Mouse (Mus musculus) hindbrain, embryonic 15.5 days (tissue): ENCODE data around the gene Srsf4. TPM values are rescaled to one million over a fixed set of nuclear protein-coding genes. Genes with fewer than 3 reads are reported as not detected.

ENCODE experiments used
- ATAC-seq: fragments of 200-750 bp; cut with Nextera tagmentation; 2 replicates; pipeline ENCODE4 v1.8.0; 2017; ENCODE audit warnings: low read depth, moderate number of reproducible peaks, moderate TSS enrichment; ENCODE audit not compliant: low FRiP score
- H3K27ac ChIP-seq: fragments of 300-500 bp; sonication (generic); replicated peaks from 2 replicates; pipeline ENCODE4 v1.5.1; 2015; ENCODE audit warnings: mild to moderate bottlenecking, inconsistent platforms
- H3K27me3 ChIP-seq: fragments of 300-500 bp; sonication (generic); 2 replicates; pipeline ENCODE4 v1.6.1; 2015; ENCODE audit warnings: control low read depth, inconsistent platforms
- H3K36me3 ChIP-seq: fragments of 300-500 bp; sonication (generic); 2 replicates; pipeline ENCODE4 v1.6.1; 2015; ENCODE audit warnings: control low read depth, inconsistent platforms
- H3K4me1 ChIP-seq: fragments of 300-500 bp; sonication (generic); replicated peaks from 2 replicates; pipeline ENCODE4 v1.6.1; 2015; ENCODE audit warnings: control low read depth, inconsistent platforms
- H3K4me2 ChIP-seq: fragments of 300-500 bp; sonication (generic); 2 replicates; pipeline ENCODE4 v1.6.1; 2015; ENCODE audit warnings: moderate library complexity, mild to moderate bottlenecking, inconsistent platforms
- H3K4me3 ChIP-seq: fragments of 300-500 bp; sonication (generic); 2 replicates; pipeline ENCODE4 v1.5.1; 2015; ENCODE audit warnings: mild to moderate bottlenecking, inconsistent platforms
- H3K9ac ChIP-seq: fragments of 300-500 bp; sonication (generic); 2 replicates; pipeline ENCODE4 v1.6.1; 2015; ENCODE audit warnings: inconsistent platforms
- H3K9me3 ChIP-seq: fragments of 300-500 bp; sonication (generic); 2 replicates; pipeline ENCODE4 v1.6.1; 2016; ENCODE audit warnings: control low read depth, inconsistent platforms
- WGBS: fragments of 180-500 bp; shearing (Covaris S2); methylation state at CpG from one replicate; pipeline ENCODE4 v1.1.7; 2015; 5-methylcytosine and 5-hydroxymethylcytosine counted together
- polyA plus RNA-seq: library from polyadenylated mRNA; unstranded; fragments of >200 nt; fragmentation: Nextera tagmentation; extraction: Ambion mirVana; gene quantifications from 2 replicates; pipeline ENCODE4 v1.2.1, GENCODE M21; 2015

The Srsf4 gene
- polyA plus RNA-seq, 1 experiment from 2014 or later, result 103 TPM

DNA sequence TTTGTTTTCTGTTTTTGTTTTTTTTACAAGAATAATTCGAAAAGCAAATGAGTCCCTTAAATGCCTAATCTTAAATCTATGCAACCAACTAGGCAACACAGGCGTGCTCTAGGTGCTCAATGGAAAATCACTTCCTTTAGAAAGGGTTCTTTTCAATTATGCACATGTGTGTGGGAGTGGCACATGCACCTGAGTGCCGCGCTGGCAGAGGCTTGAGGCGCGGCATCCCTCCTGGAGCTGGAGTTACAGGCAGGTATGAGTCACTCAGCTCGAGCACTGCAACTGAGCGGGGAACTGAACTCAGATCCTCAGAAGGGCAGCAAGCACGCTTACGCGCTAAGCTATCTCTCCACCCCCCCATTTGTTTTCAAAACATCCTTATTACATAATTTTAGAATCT lies 74.4 kb downstream of the Srsf4 start:
- H3K36me3 ChIP-seq, result no peaks in the 10 kb centered on the region
- 95% methylated on average over 11 of the region's 11 CpGs for WGBS
- ATAC-seq, result no peak
- H3K9ac ChIP-seq, result no peak overlapping the region
- H3K27ac ChIP-seq, result no peak overlapping the region
- H3K4me1 ChIP-seq, result no peaks in the 10 kb centered on the region
- H3K27me3 ChIP-seq, result no peaks in the 10 kb centered on the region
- H3K9me3 ChIP-seq, result no peaks in the 10 kb centered on the region
- H3K4me3 ChIP-seq, result no peak overlapping the region
- no peak overlapping the region for H3K4me2 ChIP-seq

GRCm38 (mm10) chr4:131949903-131950302 lies 76.5 kb downstream of the Srsf4 start:
- Histone ChIP-seq H3K4me1 (no peaks in the 10 kb centered on the region), H3K27ac (no peak overlapping the region), H3K4me2 (no peak overlapping the region), H3K9ac (no peak overlapping the region), H3K36me3 (peaks cover 3% of the 10 kb centered on the region; the same call in 1 of the 2 replicates), H3K9me3 (no peaks in the 10 kb centered on the region), H3K27me3 (no peaks in the 10 kb centered on the region), H3K4me3 (no peak overlapping the region)
- ATAC-seq, result no peak
- WGBS, result 28% methylated on average over 5 of the region's 5 CpGs

GRCm38 (mm10) chr4:131950657-131951056 lies 77.2 kb downstream of the Srsf4 start:
- WGBS, result 37% methylated on average over 8 of the region's 8 CpGs

More at GRCm38 (mm10) chr4:131950657-131951056, 77.2 kb downstream of the Srsf4 start:
- H3K9ac ChIP-seq, result no peak overlapping the region
- H3K27ac ChIP-seq, result no peak overlapping the region
- H3K27me3 ChIP-seq, result no peaks in the 10 kb centered on the region
- H3K4me2 ChIP-seq, result no peak overlapping the region
- no peaks in the 10 kb centered on the region for H3K9me3 ChIP-seq
- no peak overlapping the region for H3K4me3 ChIP-seq
- H3K4me1 ChIP-seq, result no peaks in the 10 kb centered on the region
- no peak for ATAC-seq
- H3K36me3 ChIP-seq, result peaks cover 7% of the 10 kb centered on the region; the same call in 1 of the 2 replicates

Other genes with a start within 250 kb of the Srsf4 start
- gene Ptpru, start 35.3 kb upstream of the Srsf4 start, polyA plus RNA-seq, result 22.6 and 23.4 TPM in 2 replicates
- gene Mecr, start 30.1 kb upstream of the Srsf4 start, polyA plus RNA-seq, result 34.6 and 37.9 TPM in 2 replicates
- gene Tmem200b, start 48.2 kb downstream of the Srsf4 start, polyA plus RNA-seq, result 0.16 and 0.29 TPM in 2 replicates
- gene Gm10300, start 201.1 kb downstream of the Srsf4 start, polyA plus RNA-seq, result not detected in 2 replicates
- gene Epb41, start 201.7 kb downstream of the Srsf4 start, polyA plus RNA-seq, result 59.8 and 68.4 TPM in 2 replicates